Mouse (Mus musculus): ENCODE results near the gene Gpatch8. TPM values are rescaled to one million over a fixed set of nuclear protein-coding genes. Genes with fewer than 3 reads are reported as not detected.

The Gpatch8 gene
- polyA plus RNA-seq, 1 experiment: 11.5 TPM

- no peak for TF ChIP-seq GATA1 (IDR thresholded peaks at IDR 0.05; ENCODE audit: low read length)
These were observed 23.2 kb upstream of the Gpatch8 start, which contains the start of gene Gm11627 for GRCm38 (mm10) chr11:102579165-102580033. Gene Gm11627, minus strand, starts transcription at chr11:102579461.

- no peak for TF ChIP-seq GATA1 (IDR thresholded peaks at IDR 0.05; ENCODE audit: low read length)
These were observed 22.3 kb upstream of the Gpatch8 start for GRCm38 (mm10) chr11:102578341-102579118.

- TF ChIP-seq GATA1 (IDR thresholded peaks at IDR 0.05; ENCODE audit: low read length): no peak
These were observed 20.0 kb upstream of the Gpatch8 start for GRCm38 (mm10) chr11:102576050-102576754.

- no peak for TF ChIP-seq GATA1 (IDR thresholded peaks at IDR 0.05; ENCODE audit: low read length)
These were observed 18.8 kb upstream of the Gpatch8 start for GRCm38 (mm10) chr11:102575034-102575433.

GRCm38 (mm10) chr11:102572866-102573663, 16.9 kb upstream of the Gpatch8 start:
- TF ChIP-seq GATA1 (IDR thresholded peaks at IDR 0.05; ENCODE audit: low read length): no peak

GRCm38 (mm10) chr11:102568756-102569377, 12.7 kb upstream of the Gpatch8 start:
- TF ChIP-seq GATA1 (IDR thresholded peaks at IDR 0.05; ENCODE audit: low read length): no peak

GRCm38 (mm10) chr11:102568191-102568590, 12.0 kb upstream of the Gpatch8 start:
- TF ChIP-seq GATA1 (IDR thresholded peaks at IDR 0.05; ENCODE audit: low read length): no peak

- no peak for TF ChIP-seq GATA1 (IDR thresholded peaks at IDR 0.05; ENCODE audit: low read length)
These were observed 11.5 kb upstream of the Gpatch8 start for GRCm38 (mm10) chr11:102567723-102568122.

GRCm38 (mm10) chr11:102567157-102567556, 11.0 kb upstream of the Gpatch8 start:
- TF ChIP-seq GATA1 (IDR thresholded peaks at IDR 0.05; ENCODE audit: low read length): no peak

GRCm38 (mm10) chr11:102566290-102566689, 10.1 kb upstream of the Gpatch8 start:
- no peak for TF ChIP-seq GATA1 (IDR thresholded peaks at IDR 0.05; ENCODE audit: low read length)

GRCm38 (mm10) chr11:102565741-102566140, 9.5 kb upstream of the Gpatch8 start:
- no peak for TF ChIP-seq GATA1 (IDR thresholded peaks at IDR 0.05; ENCODE audit: low read length)

GRCm38 (mm10) chr11:102558704-102559103, 2.5 kb upstream of the Gpatch8 start:
- TF ChIP-seq GATA1 (IDR thresholded peaks at IDR 0.05; ENCODE audit: low read length): no peak

GRCm38 (mm10) chr11:102557386-102557785, 1.2 kb upstream of the Gpatch8 start:
- no peak for TF ChIP-seq GATA1 (IDR thresholded peaks at IDR 0.05; ENCODE audit: low read length)

GRCm38 (mm10) chr11:102556716-102557074, 503 bp upstream of the Gpatch8 start:
- TF ChIP-seq GATA1 (IDR thresholded peaks at IDR 0.05; ENCODE audit: low read length): no peak

All from G1E-ER4 (cell line).